In the genomic region with DNA sequence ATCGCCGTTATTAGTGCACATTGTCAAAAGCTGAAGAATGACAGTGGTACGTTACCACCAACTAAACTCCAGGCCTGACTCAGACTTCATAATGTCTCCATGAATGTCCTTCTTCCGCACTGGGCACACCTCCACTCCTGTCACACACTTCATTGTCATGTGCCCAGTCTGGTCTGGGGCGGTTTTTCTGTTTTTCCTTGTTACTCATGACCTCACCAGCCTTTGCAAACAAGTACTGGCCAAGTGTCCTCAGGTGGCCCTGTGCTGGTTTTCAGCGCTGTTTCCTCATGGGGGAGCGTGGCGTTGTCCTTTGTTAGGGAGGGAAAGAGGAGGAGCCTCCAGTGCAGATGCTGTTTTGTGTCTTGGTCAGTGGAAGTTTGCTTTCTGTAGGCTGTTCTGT, we compare ENCODE assay signal across 19 mouse cellular contexts.
DNase-seq lines count a peak whose midpoint lies in the region; ATAC-seq and TF ChIP-seq lines count a peak whose summit lies in the region.
"Had no signal": no experiment of that assay in that cellular context is flagged by ENCODE, and none has a peak within 500 bp of the region (broad histone marks: within the 10 kb centered on the region; RNA-seq: fewer than 3 reads in every experiment).

No protein-coding gene starts in this region.

- no peaks in the 10 kb centered on the region for H3K4me1 ChIP-seq in liver, adult 2 months (ENCODE audit: control insufficient read depth, insufficient read depth, low read length)
- H3K4me1 ChIP-seq in liver, embryonic 12.5 days, result no peaks in the 10 kb centered on the region; the same call in 1 of the 2 replicates
- H3K4me1 ChIP-seq: embryonic facial prominence, embryonic 15.5 days; heart, embryonic 10.5 days; hindbrain, embryonic 15.5 days; intestine, embryonic 15.5 days; liver, embryonic 15.5 days; stomach, embryonic 15.5 days had no signal

- no peaks in the 10 kb centered on the region for H3K9me3 ChIP-seq in liver, embryonic 12.5 days (replicated peaks)
- H3K9me3 ChIP-seq: embryonic facial prominence, embryonic 15.5 days; heart, embryonic 10.5 days; hindbrain, embryonic 15.5 days; intestine, embryonic 15.5 days; liver, embryonic 15.5 days; stomach, embryonic 15.5 days had no signal

- ATAC-seq in liver, embryonic 12.5 days, result no peak
- ATAC-seq: forebrain, embryonic 14.5 days; intestine, embryonic 15.5 days had no signal

- no peak overlapping the region for H3K9ac ChIP-seq in liver, adult 2 months (ENCODE audit: low read depth, low read length)
- H3K9ac ChIP-seq in liver, embryonic 12.5 days, result no peak overlapping the region
- H3K9ac ChIP-seq: embryonic facial prominence, embryonic 15.5 days; hindbrain, embryonic 15.5 days; intestine, embryonic 15.5 days; liver, embryonic 15.5 days; stomach, embryonic 15.5 days had no signal

- H3K4me3 ChIP-seq in liver, adult 2 months (ENCODE audit: insufficient read depth, low read depth, low read length), result no peak overlapping the region
- H3K4me3 ChIP-seq in liver, embryonic 12.5 days, result no peak overlapping the region
- H3K4me3 ChIP-seq: embryonic facial prominence, embryonic 15.5 days; heart, embryonic 10.5 days; hindbrain, embryonic 15.5 days; intestine, embryonic 15.5 days; left cerebral cortex, adult 2 months; liver, embryonic 15.5 days; stomach, embryonic 15.5 days had no signal

- TF ChIP-seq POLR2A in liver, adult 2 months (IDR thresholded peaks at IDR 0.05; ENCODE audit: extremely low read depth, insufficient read depth, low read length), result no peak

- no peak overlapping the region for H3K27ac ChIP-seq in liver, adult 2 months (replicated peaks; ENCODE audit: insufficient read depth, low read depth, low read length)
- no peak overlapping the region for H3K27ac ChIP-seq in liver, embryonic 12.5 days
- H3K27ac ChIP-seq: embryonic facial prominence, embryonic 15.5 days; heart, embryonic 10.5 days; hindbrain, embryonic 15.5 days; intestine, embryonic 15.5 days; left cerebral cortex, adult 2 months; liver, embryonic 15.5 days; macrophage; stomach, embryonic 15.5 days had no signal

- H3K4me2 ChIP-seq in liver, embryonic 12.5 days, result no peak overlapping the region
- H3K4me2 ChIP-seq: embryonic facial prominence, embryonic 15.5 days; hindbrain, embryonic 15.5 days; intestine, embryonic 15.5 days; liver, embryonic 15.5 days; stomach, embryonic 15.5 days had no signal

- no peak for TF ChIP-seq CTCF in liver, adult 2 months (IDR thresholded peaks at IDR 0.05; ENCODE audit: low read depth, low read length)

- peak; percentile 41 for DNase-seq in adrenal gland, postnatal 14 days
- no peak for DNase-seq in adrenal gland, adult 18-20 months (ENCODE audit: low spot score in 2 of 2)
- peak; percentile 59 for DNase-seq in liver, adult 2 months (ENCODE audit: extremely low read depth, low read depth, low spot score)
- peak; percentile 72 for DNase-seq in lung, postnatal 25 days (ENCODE audit: low spot score)
- DNase-seq in spleen, adult 12 weeks (ENCODE audit: low spot score), result no peak
- DNase-seq in heart, adult 11 months, result no peak
- DNase-seq: cerebellum, adult 9-10 months; right cerebral cortex, postnatal 4 days; thymus, adult 18-20 months had no signal

- no peaks in the 10 kb centered on the region for H3K79me2 ChIP-seq in liver, adult 2 months (ENCODE audit: control insufficient read depth, insufficient read depth, low read length)

- WGBS in liver, adult 2 months, result 69% methylated on average over 8 of the region's 8 CpGs
- 84% methylated on average over 8 of the region's 8 CpGs for WGBS in liver, embryonic 12.5 days (ENCODE audit: insufficient replicate concordance)

- H3K36me3 ChIP-seq in liver, adult 2 months (ENCODE audit: control insufficient read depth, insufficient read depth, low read length), result peaks cover 56% of the 10 kb centered on the region
- peaks cover 32% of the 10 kb centered on the region for H3K36me3 ChIP-seq in liver, embryonic 12.5 days
- H3K36me3 ChIP-seq: hindbrain, embryonic 15.5 days; intestine, embryonic 15.5 days; liver, embryonic 15.5 days had no signal

- H3K27me3 ChIP-seq in liver, adult 2 months (ENCODE audit: control insufficient read depth, insufficient read depth, low read length), result no peaks in the 10 kb centered on the region
- H3K27me3 ChIP-seq in liver, embryonic 12.5 days (replicated peaks), result no peaks in the 10 kb centered on the region
- H3K27me3 ChIP-seq: embryonic facial prominence, embryonic 15.5 days; hindbrain, embryonic 15.5 days; intestine, embryonic 15.5 days; liver, embryonic 15.5 days; stomach, embryonic 15.5 days had no signal

Comparison
In these comparisons a context has a peak if more than half of its experiments do, and no peak if none do; other contexts are left out.
1. DNase-seq: peak in adrenal gland, postnatal 14 days (single experiment), liver, adult 2 months (single experiment) and lung, postnatal 25 days (single experiment); none in adrenal gland, adult 18-20 months (0 of 2), spleen, adult 12 weeks (single experiment) and heart, adult 11 months (single experiment).